Mouse (Mus musculus): ENCODE results near the gene Clybl. TPM values are rescaled to one million over a fixed set of nuclear protein-coding genes. Genes with fewer than 3 reads are reported as not detected.
A peak's percentile ranks its signal among the peaks of the same experiment; 100 is the strongest.

The Clybl gene
- total RNA-seq (2017), result 1.5 and 2.1 TPM in 2 replicates

DNA sequence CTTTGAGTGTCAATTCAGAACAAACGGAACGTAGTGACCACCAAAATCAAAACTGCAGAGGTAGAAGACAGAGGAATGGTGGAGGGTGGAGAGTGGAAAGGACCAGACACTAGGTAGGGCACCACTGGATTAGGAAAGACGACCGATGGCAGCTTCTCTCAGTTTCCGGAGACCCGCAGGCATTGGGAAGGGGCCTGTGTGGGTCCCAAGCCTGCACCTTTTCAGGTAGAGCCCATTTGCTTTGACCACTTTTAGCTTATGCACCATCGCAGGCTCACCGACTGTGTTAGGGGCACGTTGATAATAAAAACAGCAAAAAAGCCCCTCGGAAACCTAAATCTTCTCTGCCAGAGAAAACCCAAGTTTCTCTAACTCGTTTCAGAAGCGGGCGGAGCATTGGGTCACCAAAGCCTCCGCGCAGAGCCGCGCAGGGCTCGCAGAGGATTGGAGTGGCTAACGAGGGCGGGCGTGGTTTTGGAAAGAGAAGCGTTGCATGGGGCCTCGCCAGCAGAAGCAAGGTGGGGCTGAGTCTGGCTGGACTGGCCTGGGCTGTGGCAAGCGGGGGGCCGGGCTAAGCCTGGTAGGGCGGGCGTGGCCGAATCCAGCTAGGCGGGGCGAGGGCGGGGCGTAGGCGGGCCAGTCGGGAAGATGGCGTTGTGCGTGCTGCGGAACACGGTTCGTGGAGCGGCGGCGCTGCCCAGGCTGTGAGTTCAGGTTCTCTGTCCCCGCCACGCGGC is at the start of gene Clybl:
Gene Clybl, plus strand, starts transcription at position 627 of the 737 bp plus-strand sequence.
- peak; percentile 97 for ATAC-seq (ENCODE audit: extremely low read depth, insufficient number of reproducible peaks, low FRiP score, poor library complexity, severe bottlenecking)

DNA sequence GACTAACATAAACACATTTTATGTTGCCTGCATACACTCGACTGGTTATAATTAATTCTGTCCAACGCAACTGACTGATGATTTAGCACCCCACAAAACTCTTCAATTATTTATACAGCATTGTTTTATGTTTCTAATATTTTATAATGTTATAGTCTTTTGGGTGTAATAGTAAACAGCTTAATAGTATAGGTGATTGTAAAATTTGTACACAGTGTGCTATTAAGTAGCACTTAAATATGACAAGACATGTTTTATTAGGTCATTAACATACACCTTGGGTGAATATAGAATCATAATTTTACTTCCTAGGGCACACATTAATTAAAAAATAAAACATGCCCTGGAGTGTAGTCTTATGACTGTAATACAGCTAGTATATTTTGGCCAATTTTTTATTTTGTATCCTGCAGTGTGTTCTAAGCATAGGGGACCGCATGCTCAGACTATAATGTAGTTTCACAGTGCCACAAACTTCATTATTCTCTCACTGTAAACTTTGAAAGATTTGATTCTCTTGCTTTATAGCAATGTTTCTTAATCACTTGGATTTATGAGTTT is 45.1 kb upstream of the Clybl start:
- no peak for ATAC-seq (ENCODE audit: extremely low read depth, insufficient number of reproducible peaks, low FRiP score, poor library complexity, severe bottlenecking)

DNA sequence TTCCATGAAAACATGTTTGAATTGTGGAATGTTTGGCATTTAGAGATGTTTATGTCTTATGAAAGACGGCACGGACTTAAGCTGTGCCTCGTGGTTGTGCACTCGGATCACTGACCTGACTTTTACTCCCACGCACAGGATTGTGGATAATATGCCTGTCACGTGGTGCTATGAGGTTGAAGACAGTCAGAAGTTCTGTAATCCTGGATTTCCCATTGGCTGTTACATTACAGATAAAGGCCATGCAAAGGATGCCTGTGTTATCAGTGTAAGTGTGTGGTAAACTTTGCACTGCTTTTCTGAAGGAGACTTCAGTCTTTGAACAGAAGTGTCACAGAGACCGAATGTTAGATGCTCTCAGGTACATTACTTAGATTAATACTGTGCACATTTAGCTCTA is 44.3 kb upstream of the Clybl start:
- no peak for ATAC-seq (ENCODE audit: extremely low read depth, insufficient number of reproducible peaks, low FRiP score, poor library complexity, severe bottlenecking)

- no peak for ATAC-seq (ENCODE audit: extremely low read depth, insufficient number of reproducible peaks, low FRiP score, poor library complexity, severe bottlenecking)
Observed at GRCm38 (mm10) chr14:122140126-122140525, 41.4 kb upstream of the Clybl start.

DNA sequence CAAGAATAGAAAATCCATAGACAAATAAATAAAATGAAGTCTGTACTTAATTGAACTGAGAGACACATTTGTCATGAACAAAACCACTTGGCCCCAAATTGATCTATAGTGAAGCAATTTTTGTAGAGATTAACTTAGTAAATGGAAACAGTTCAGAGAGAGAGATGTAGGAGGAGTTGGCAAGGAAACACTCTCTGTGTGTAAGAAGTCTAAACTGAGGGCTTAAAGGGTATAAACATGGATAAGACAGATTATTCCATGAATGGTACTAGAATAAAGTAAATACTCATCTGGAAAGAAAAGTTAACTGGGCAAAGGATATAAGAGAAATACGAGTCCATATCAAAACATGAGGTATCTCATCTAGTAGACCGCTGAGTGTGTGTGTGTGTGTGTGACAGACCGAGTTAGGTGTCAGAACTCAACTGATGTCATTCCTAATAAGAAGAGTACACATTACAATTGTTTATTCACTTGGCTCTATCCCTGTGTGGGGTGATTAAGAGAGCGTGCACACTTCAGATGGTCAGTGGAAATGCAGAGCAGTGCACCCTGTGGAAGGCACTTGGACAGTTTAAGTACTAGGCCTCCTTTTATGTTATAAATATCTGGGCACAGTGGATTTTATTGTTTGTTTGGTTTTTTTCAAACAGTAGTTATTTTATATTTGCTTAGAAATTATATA is 37.8 kb upstream of the Clybl start:
- no peak for ATAC-seq (ENCODE audit: extremely low read depth, insufficient number of reproducible peaks, low FRiP score, poor library complexity, severe bottlenecking)

- no peak for ATAC-seq (ENCODE audit: extremely low read depth, insufficient number of reproducible peaks, low FRiP score, poor library complexity, severe bottlenecking)
Observed at GRCm38 (mm10) chr14:122145374-122145773, 36.1 kb upstream of the Clybl start.

DNA sequence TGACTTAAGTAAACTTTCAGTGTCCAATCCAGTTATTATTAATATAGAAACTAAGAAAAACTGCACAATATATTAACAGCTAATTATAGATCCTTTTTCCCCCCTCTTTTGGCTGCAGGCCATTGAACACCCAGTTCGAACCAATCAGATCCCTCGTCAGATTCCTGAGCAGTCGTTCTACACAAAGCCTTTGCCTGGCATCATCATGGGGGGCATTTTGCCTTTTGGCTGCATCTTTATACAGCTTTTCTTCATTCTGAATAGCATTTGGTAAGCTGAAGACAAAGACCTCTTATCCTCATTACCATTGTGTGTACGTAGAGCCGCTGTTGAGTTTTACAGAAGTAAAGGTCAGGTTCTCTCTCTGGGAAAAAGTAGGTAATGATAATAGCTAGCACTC is 30.9 kb upstream of the Clybl start:
- ATAC-seq (ENCODE audit: extremely low read depth, insufficient number of reproducible peaks, low FRiP score, poor library complexity, severe bottlenecking), result no peak

DNA sequence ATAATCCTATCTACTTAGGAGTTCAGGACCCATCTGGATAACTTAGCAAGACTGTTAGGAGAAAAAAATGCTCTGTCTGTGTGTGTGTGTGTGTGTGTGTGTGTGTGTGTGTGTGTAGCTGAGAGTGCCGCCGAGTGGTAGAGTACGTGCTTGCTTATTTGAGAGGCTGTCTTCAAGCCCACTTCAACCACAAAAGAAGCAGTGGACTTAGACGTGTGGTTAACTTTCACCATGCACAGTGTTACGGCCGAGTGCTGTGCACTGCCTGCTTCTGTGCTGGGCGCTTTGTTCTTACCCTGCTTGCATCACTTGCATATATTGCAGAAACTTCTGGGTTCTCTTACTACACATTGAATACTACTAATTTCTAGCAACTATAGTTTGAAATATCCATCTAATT is 23.8 kb upstream of the Clybl start:
- ATAC-seq (ENCODE audit: extremely low read depth, insufficient number of reproducible peaks, low FRiP score, poor library complexity, severe bottlenecking), result no peak

DNA sequence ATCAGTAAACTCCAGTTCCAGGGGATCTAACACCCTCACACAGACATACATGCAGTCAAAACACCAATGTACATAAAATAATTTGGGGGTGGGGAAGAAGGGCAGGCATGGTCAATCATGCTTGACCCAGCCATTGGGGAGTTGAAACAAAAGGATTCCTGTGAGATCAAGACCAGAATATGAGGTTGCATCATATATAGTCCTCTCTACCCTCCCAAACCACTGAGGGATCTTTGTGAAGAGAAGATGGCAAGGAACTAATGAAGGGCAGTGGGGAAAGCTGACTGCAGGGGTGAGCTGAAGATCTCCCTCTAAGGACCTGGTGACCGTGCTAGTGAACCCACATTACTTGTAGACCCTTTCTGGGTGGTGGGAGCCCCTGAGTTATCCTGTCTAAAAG is 20.6 kb upstream of the Clybl start:
- no peak for ATAC-seq (ENCODE audit: extremely low read depth, insufficient number of reproducible peaks, low FRiP score, poor library complexity, severe bottlenecking)

- ATAC-seq (ENCODE audit: extremely low read depth, insufficient number of reproducible peaks, low FRiP score, poor library complexity, severe bottlenecking), result no peak
Observed at GRCm38 (mm10) chr14:122168912-122169311, 12.6 kb upstream of the Clybl start.

DNA sequence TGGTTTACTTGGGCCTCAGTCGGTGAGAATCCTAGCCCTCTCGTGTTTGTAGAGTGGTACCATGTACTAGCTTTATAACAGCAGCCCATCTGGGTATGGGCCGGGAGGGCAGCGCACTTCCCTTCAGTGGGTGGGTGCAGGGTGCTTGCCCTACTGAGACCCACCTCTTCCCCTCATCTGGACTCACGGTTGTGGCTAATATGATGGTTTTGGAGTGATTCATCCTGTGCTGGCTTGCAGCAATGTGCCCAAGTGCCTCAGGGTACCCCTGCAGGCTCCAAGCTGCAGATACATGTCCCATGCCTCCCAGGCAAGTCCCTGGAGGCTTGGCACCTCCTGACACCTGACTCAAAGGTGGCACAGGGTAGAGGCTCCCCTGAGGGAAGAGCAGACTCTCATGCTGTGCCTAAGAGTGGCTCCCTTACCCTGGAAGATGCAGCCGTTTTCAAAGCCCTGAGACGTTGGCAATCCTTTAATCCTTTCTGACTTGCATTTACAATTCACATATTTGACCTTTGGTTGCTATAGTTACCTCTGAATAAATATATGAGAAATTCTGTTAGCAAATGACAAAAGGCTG is 11.2 kb upstream of the Clybl start:
- no peak for ATAC-seq (ENCODE audit: extremely low read depth, insufficient number of reproducible peaks, low FRiP score, poor library complexity, severe bottlenecking)

DNA sequence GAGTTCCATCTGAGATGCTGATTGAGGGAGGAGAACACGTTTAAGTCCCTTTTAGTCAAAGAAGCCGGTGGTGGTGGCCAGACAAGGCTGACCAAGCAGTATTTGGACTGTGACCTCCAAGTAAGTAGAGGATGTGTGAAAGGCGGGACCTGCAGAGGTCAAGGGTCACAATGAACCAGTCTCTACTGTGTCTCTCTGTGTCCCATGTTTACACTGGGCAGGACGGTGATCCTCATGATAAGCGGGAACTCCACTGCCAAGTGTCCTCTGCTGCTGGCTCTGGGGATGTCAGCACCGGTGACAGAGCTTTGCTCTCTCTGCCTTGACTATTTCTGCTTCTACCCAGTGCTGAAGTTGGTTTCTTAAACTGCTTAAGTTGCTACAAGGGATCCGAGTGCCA is 10.5 kb upstream of the Clybl start:
- ATAC-seq (ENCODE audit: extremely low read depth, insufficient number of reproducible peaks, low FRiP score, poor library complexity, severe bottlenecking), result no peak

GRCm38 (mm10) chr14:122176263-122176798 is 5.2 kb upstream of the Clybl start:
- ATAC-seq (ENCODE audit: extremely low read depth, insufficient number of reproducible peaks, low FRiP score, poor library complexity, severe bottlenecking), result no peak

DNA sequence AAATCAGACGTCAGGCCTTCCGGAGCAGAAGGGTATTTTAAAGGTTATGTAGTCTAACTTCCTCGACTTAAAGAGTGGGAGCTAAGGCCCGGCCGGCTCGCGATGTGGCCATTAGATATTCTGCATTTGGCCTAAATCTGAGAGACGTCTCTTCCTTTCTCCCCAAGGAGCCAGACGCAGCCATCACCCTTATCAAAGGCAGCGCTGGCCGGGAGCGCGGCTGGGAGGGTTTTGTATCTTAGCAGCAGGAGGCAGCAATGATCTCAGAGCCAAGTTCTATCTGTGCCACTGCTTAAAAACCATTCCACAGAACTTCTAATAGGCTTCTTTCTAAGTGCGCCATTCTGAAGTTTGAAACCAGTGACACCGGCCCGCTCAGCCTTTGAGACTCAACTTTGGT is 2.2 kb upstream of the Clybl start:
- ATAC-seq (ENCODE audit: extremely low read depth, insufficient number of reproducible peaks, low FRiP score, poor library complexity, severe bottlenecking), result no peak

- ATAC-seq (ENCODE audit: extremely low read depth, insufficient number of reproducible peaks, low FRiP score, poor library complexity, severe bottlenecking), result peak; percentile 18; the same call in 1 of the 2 replicates
Observed at GRCm38 (mm10) chr14:122181815-122182157, 282 bp downstream of the Clybl start.

GRCm38 (mm10) chr14:122182220-122182619 is 716 bp downstream of the Clybl start:
- no peak for ATAC-seq (ENCODE audit: extremely low read depth, insufficient number of reproducible peaks, low FRiP score, poor library complexity, severe bottlenecking)

DNA sequence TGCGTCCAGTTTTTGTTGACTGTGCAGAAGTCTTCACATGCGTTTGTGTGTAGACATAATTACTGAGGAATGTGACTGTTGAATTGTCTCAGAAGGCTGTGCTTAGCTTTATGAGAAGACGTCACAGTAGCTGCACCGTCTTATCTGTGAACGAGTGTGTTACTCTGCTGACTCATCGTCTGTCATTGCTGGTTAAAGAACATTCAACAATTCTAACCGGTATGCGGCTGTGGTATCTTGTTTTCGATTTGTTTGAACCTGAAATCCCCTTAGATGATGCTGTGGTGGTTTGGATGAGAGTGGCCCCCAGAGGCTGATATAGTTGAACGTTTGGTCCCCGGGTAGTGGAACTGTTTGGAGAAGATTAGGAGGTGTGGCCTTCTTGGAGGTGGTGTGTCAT is 2.5 kb downstream of the Clybl start:
- no peak for ATAC-seq (ENCODE audit: extremely low read depth, insufficient number of reproducible peaks, low FRiP score, poor library complexity, severe bottlenecking)

DNA sequence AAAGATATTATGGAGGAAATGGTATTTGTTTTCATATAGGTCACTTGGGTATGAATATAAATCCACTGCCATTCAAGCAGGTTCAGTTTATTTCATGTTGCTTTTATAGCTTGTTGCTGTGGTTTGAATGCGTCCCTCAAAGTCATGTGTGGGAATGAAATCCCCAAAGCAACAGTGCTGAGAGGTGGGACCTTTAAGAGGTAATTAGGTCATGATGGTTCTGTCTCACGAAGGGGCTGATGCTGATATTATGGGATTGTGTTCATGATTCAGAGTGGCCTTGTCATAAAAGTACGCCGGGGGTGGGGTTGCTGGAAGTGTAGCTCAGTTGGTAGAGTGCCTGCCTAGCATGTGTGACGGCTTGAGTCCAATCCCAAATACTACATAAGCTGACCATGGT is 6.7 kb downstream of the Clybl start:
- no peak for ATAC-seq (ENCODE audit: extremely low read depth, insufficient number of reproducible peaks, low FRiP score, poor library complexity, severe bottlenecking)

DNA sequence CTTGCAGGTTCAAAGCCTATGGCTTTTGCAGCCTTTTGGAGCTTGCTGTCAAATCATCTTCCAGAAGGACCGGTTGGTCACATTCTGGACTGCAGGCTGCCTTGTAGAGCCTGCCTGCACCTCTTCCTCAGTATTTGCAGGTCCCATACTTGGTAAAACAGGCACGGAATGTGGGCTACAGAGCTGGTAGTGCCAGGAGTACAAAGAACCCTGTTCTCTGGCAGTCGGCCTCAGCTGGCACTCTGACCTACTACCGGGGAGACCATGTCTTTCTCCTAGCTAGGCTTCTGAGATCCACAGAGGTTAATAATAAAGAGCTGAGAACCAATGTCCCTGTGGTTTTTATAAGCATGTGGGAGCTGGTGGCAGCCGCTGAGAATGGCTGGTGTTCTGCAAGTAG is 8.4 kb downstream of the Clybl start:
- ATAC-seq (ENCODE audit: extremely low read depth, insufficient number of reproducible peaks, low FRiP score, poor library complexity, severe bottlenecking), result no peak

- no peak for ATAC-seq (ENCODE audit: extremely low read depth, insufficient number of reproducible peaks, low FRiP score, poor library complexity, severe bottlenecking)
Observed at GRCm38 (mm10) chr14:122190527-122190926, 9.0 kb downstream of the Clybl start.
